Mouse (Mus musculus): ENCODE results near the gene Igsf8.

GRCm38 (mm10) chr1:172337411-172338185 lies 76.2 kb downstream of the Igsf8 start:
- TF ChIP-seq CTCF (IDR thresholded peaks at IDR 0.05; ENCODE audit: low read depth) (no peak), EP300 (IDR thresholded peaks at IDR 0.05; ENCODE audit: low read depth) (no peak)
